Mouse (Mus musculus) heart, adult 2 months (tissue): ENCODE results near the gene Aldh1l1.

Experiments used
- CTCF ChIP-seq: fragments of 200-600 bp; IDR thresholded peaks from 2 replicates; pipeline ENCODE4 v1.8.1; 2022; ENCODE audit warnings: antibody characterized with exemption, mild to moderate bottlenecking, moderate library complexity
- EP300 ChIP-seq: fragments of 200-500 bp; IDR thresholded peaks from 2 replicates; pipeline ENCODE4 v1.6.1; 2011; ENCODE audit warnings: low read depth, low read length, control low read depth; ENCODE audit not compliant: insufficient read depth

DNA sequence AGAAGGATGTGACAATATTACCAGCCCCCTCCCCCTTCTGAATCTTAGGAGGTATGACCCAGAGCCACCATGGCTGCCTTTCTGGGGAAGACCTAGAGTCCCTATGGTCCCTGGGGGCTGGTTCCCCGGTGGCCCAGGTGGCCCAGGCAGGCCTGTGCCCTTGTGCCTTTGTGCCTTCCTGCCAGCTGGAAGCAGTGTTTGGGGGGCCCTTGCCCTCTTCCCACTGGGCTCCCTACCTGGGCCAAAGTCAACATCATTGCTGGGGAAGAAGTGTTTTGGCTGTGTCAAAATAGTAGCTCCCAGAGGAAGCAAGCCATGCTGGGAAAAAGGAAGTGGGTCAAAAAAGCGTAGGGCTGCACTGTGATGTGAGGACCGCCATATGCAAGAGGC is 11.9 kb upstream of the Aldh1l1 start:
- TF ChIP-seq CTCF: no peak
- TF ChIP-seq EP300: no peak
